Mouse (Mus musculus) megakaryocyte, embryonic 14.5 days (primary cell): ENCODE data around the gene Cuedc2. TPM values are rescaled to one million over a fixed set of nuclear protein-coding genes. Genes with fewer than 3 reads are reported as not detected.

Experiments
- H3K27me3 ChIP-seq: replicated peaks from 2 replicates; pipeline ENCODE3; 2012; ENCODE audit warnings: inconsistent platforms
- H3K36me3 ChIP-seq: replicated peaks from 2 replicates; pipeline ENCODE3; 2012; ENCODE audit warnings: low read length, inconsistent platforms, mixed read lengths
- H3K4me1 ChIP-seq: 2 replicates; pipeline ENCODE4 v1.6.1; 2012; ENCODE audit warnings: inconsistent platforms
- H3K4me3 ChIP-seq: replicated peaks from 2 replicates; pipeline ENCODE3; 2012; ENCODE audit warnings: moderate library complexity, mild to moderate bottlenecking, inconsistent platforms
- H3K9me3 ChIP-seq: 2 replicates; pipeline ENCODE4 v1.6.1; 2012; ENCODE audit warnings: inconsistent platforms
- FLI1 ChIP-seq: IDR thresholded peaks from 2 replicates; pipeline ENCODE4 v1.6.1; 2012; ENCODE audit warnings: low read length, inconsistent platforms, mixed read lengths
- GATA1 ChIP-seq: IDR thresholded peaks from 3 replicates; pipeline ENCODE4 v1.6.1; 2012; ENCODE audit warnings: mixed read lengths, low read length, inconsistent platforms, borderline replicate concordance
- polyA plus RNA-seq: library from polyadenylated mRNA; stranded (reverse); fragments of >175 nt; gene quantifications from 2 replicates; pipeline ENCODE4 v1.2.3, GENCODE M21; 2012; ENCODE audit warnings: low replicate concordance; ENCODE audit not compliant: insufficient read depth

The Cuedc2 gene
- polyA plus RNA-seq, result 39.1 and 126 TPM in 2 replicates

DNA sequence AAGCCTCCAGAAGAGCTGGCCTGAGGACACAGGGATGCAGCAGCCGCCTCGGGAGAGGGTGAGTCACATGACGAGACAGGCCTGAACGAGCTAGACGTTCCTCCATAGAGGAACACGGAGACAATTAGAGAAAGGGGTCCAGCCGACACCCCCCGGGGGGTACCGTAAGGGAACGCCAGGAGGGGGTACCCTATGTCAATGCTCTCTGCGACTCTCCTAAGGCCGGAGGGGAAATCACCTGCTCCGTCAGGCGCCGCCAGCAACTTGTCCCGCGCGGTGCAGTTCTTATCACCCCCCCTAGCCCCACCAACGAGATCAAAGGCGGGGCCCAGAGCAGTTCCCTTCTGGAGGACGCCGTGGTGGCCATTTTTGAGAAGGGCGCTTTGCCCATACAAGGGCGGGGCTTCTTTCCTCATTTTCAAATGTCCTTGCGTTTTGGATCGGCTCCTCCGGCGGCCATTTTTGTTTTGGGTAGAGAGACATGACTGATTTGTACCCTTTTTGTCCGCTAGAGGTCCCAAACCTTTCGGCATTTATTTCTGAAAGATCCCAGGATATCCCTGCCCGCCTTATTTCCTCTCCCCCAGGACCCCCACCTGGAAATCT is at the start of gene Cuedc2:
TSS of gene Cuedc2 (minus strand) at position 372 of the 606 bp plus-strand sequence.
- Histone ChIP-seq H3K27me3 (peaks cover 13% of the 10 kb centered on the region), H3K36me3 (peaks cover 7% of the 10 kb centered on the region), H3K4me3 (peak within 1 kb of the TSS; percentile 95), H3K4me1 (peaks cover 46% of the 10 kb centered on the region), H3K9me3 (no peaks in the 10 kb centered on the region)
- TF ChIP-seq FLI1 (no peak), GATA1 (no peak)

DNA sequence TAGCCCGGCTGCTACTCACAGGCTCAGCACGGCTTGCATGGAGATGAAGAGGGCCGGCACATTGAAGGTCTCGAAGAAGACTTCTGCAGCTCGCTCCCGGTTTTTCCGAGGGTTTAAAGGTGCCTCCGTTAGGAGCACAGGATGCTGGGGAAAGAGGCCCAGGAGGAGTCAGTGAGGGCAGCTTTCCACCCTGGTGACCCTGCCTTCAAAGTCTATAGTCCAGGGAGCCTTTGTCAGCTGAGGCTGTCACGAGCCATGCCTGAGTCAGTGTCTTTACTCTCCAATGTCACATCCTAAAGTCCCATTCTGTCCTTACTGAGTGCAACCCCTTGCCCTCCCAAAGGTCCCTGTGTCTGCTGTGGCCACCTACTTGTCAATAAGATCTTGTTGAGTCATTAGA is 43.8 kb upstream of the Cuedc2 start:
- no peak overlapping the region for H3K4me3 ChIP-seq
- H3K4me1 ChIP-seq, result no peaks in the 10 kb centered on the region
- no peaks in the 10 kb centered on the region for H3K9me3 ChIP-seq
- H3K36me3 ChIP-seq, result peaks cover 96% of the 10 kb centered on the region
- TF ChIP-seq FLI1 (no peak), GATA1 (no peak)
- H3K27me3 ChIP-seq, result no peaks in the 10 kb centered on the region

- peaks cover 8% of the 10 kb centered on the region for H3K27me3 ChIP-seq
- no peak overlapping the region for H3K4me3 ChIP-seq
- no peaks in the 10 kb centered on the region for H3K9me3 ChIP-seq
- H3K4me1 ChIP-seq, result no peaks in the 10 kb centered on the region; the same call in 1 of the 2 replicates
- TF ChIP-seq FLI1 (no peak), GATA1 (no peak)
- peaks cover 58% of the 10 kb centered on the region for H3K36me3 ChIP-seq
Measured at GRCm38 (mm10) chr19:46375891-46376290, 37.4 kb upstream of the Cuedc2 start.

DNA sequence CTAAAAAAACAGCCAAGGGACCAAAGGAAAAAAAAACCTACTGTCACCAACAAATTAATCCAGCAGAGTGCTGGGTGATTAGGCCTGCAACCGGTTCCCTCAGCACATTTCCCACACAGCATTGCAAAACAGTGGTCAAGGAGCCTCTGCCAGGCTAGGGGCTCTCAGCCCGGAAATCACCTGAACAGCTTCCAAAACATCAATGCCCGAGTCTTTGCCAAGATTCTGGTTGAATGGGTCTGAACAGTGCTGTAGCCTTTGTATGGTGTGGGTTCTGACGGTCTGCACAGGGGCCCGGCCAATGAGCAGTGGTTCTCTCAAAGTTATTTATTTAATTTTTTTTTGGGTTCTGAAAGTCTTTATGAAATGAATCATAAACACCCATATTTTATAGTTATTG is 37.0 kb upstream of the Cuedc2 start:
- H3K36me3 ChIP-seq, result peaks cover 54% of the 10 kb centered on the region

GRCm38 (mm10) chr19:46374477-46375088 is 36.1 kb upstream of the Cuedc2 start:
- H3K4me3 ChIP-seq, result no peak overlapping the region
- no peaks in the 10 kb centered on the region; the same call in 1 of the 2 replicates for H3K4me1 ChIP-seq
- H3K9me3 ChIP-seq, result no peaks in the 10 kb centered on the region
- TF ChIP-seq FLI1, result no peak
- no peak for TF ChIP-seq GATA1
- H3K36me3 ChIP-seq, result peaks cover 45% of the 10 kb centered on the region
- peaks cover 8% of the 10 kb centered on the region for H3K27me3 ChIP-seq

More for the DNA sequence above, 37.0 kb upstream of the Cuedc2 start:
- no peaks in the 10 kb centered on the region for H3K9me3 ChIP-seq
- H3K4me3 ChIP-seq, result no peak overlapping the region
- peaks cover 8% of the 10 kb centered on the region for H3K27me3 ChIP-seq
- H3K4me1 ChIP-seq, result no peaks in the 10 kb centered on the region; the same call in 1 of the 2 replicates
- no peak for TF ChIP-seq FLI1
- TF ChIP-seq GATA1, result no peak

- H3K36me3 ChIP-seq, result no peaks in the 10 kb centered on the region
- TF ChIP-seq GATA1 (no peak), FLI1 (no peak)
- H3K4me3 ChIP-seq, result no peak overlapping the region
- peaks cover 5% of the 10 kb centered on the region for H3K9me3 ChIP-seq
- H3K27me3 ChIP-seq, result peaks cover 43% of the 10 kb centered on the region
- H3K4me1 ChIP-seq, result peaks cover 5% of the 10 kb centered on the region
Measured at GRCm38 (mm10) chr19:46369204-46369603, 30.7 kb upstream of the Cuedc2 start.

- peaks cover 12% of the 10 kb centered on the region for H3K9me3 ChIP-seq
- H3K4me1 ChIP-seq, result peaks cover 8% of the 10 kb centered on the region
- TF ChIP-seq GATA1 (no peak), FLI1 (no peak)
- peaks cover 53% of the 10 kb centered on the region for H3K27me3 ChIP-seq
- H3K36me3 ChIP-seq, result no peaks in the 10 kb centered on the region
- no peak overlapping the region for H3K4me3 ChIP-seq
Measured at GRCm38 (mm10) chr19:46367798-46368590, 29.5 kb upstream of the Cuedc2 start.

DNA sequence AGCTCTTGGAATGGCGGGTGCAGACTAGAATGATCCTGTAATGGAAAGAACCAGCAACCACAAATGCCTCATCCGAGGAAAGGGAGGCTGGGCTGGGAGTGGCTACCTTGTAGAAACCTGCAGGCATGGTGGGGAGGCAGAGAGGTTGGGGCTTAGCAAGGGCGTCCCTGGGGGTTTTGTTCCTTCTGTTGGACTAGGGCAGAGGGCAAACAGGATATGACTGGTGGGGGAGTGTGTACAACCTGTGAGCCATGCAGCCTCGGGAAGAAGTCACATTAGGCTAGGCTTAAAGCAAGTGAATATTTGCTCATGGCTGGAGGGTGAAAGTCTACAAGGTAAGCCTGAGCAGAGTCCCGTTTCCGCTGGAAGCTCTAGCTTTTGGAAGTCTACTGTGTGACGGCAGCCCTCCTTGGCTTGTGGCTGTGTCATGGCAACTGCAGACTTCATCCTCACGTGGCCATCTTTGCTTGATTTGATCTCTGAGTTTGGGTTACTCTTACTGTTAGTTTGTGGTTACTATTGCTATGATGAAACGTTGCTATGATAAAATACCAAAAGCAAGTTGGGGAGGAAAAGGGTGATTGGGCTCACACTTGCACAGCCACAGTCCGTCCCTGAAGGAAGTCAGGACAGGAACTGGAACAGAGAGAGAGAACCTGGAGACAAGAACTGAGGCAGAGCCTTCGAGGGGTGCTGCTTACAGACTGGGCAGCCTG is 24.9 kb upstream of the Cuedc2 start:
- no peaks in the 10 kb centered on the region for H3K36me3 ChIP-seq
- peaks cover 29% of the 10 kb centered on the region for H3K9me3 ChIP-seq
- peaks cover 79% of the 10 kb centered on the region for H3K27me3 ChIP-seq
- no peak overlapping the region for H3K4me3 ChIP-seq
- peaks cover 12% of the 10 kb centered on the region for H3K4me1 ChIP-seq
- TF ChIP-seq GATA1, result no peak
- TF ChIP-seq FLI1, result no peak

DNA sequence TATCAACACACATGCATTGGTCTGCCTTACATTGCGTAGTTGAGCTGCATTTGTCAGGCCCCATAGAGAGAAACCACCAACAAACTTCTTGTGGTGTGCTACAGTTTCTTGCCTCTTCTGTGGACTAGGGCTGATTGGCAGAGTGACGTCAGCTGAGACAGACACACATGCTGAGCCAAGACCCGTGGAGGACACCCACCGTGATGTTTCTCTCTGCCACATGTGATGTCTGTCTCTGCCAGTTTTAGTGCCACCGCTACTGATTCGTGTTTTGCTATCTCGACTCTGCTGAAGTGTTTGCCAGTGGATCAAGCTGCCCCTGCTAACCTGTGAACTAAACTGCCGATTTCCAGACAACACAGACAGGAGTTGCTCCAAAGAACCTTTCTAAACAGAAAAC is 23.6 kb upstream of the Cuedc2 start:
- H3K27me3 ChIP-seq, result peaks cover 78% of the 10 kb centered on the region
- peaks cover 32% of the 10 kb centered on the region for H3K9me3 ChIP-seq
- no peak for TF ChIP-seq GATA1
- TF ChIP-seq FLI1, result no peak
- peaks cover 25% of the 10 kb centered on the region for H3K4me1 ChIP-seq
- H3K4me3 ChIP-seq, result no peak overlapping the region
- no peaks in the 10 kb centered on the region for H3K36me3 ChIP-seq
